Mouse (Mus musculus): ENCODE results near the gene Hnrnpdl. TPM values are rescaled to one million over a fixed set of nuclear protein-coding genes. Genes with fewer than 3 reads are reported as not detected.

The Hnrnpdl gene
- total and polyA plus RNA-seq, 3 experiments: 75.6 to 207 (median 165) TPM

GRCm38 (mm10) chr5:100069526-100069925, 30.1 kb upstream of the Hnrnpdl start:
- no peaks in the 10 kb centered on the region for H3K9me3 ChIP-seq (replicated peaks; ENCODE audit: low read length)
- H3K27ac ChIP-seq (ENCODE audit: insufficient read depth, low read depth): no peak overlapping the region
- dilution Hi-C loops (cut with MboI; ENCODE audit: extremely low pct_ligation_motif_present, extremely low pct_unique_long_range_greater_than_20kb, low sequenced_read_pairs): no loop called here
- no peaks in the 10 kb centered on the region for H3K79me2 ChIP-seq (replicated peaks; ENCODE audit: control insufficient read depth, extremely low read depth, insufficient read depth, poor library complexity, severe bottlenecking)
- no peak overlapping the region for H3K4me3 ChIP-seq (replicated peaks in 1 of 3; ENCODE audit: low read depth in 2 of 3, low read length in 2 of 3, poor library complexity in 1 of 3)
- no peaks in the 10 kb centered on the region for H3K27me3 ChIP-seq (replicated peaks)
- H3K4me1 ChIP-seq (ENCODE audit: control insufficient read depth in 1 of 2, insufficient read depth in 2 of 2): peaks cover 0 to 7% of the 10 kb centered on the region in 2 experiments; a peak in 2 of 4 replicates
- H3K9ac ChIP-seq (ENCODE audit: insufficient read depth, low read depth): no peak overlapping the region
- in situ Hi-C loops (cut with MboI; ENCODE audit: low pct_ligation_motif_present, low pct_unique_long_range_greater_than_20kb, low sequenced_read_pairs): no loop called here
- H3K36me3 ChIP-seq (replicated peaks in 1 of 2; ENCODE audit: control insufficient read depth in 1 of 2, insufficient read depth in 1 of 2, low read length in 1 of 2): peaks cover 30 to 95% of the 10 kb centered on the region in 2 experiments
- TF ChIP-seq RAD21 (IDR thresholded peaks at IDR 0.05; ENCODE audit: low read depth, low read length) (no peak), MAZ (IDR thresholded peaks at IDR 0.05; ENCODE audit: low read depth, low read length) (no peak), UBTF (IDR thresholded peaks at IDR 0.05; ENCODE audit: low read depth, low read length) (no peak), KAT2A (IDR thresholded peaks at IDR 0.05; ENCODE audit: insufficient replicate concordance, low read length) (no peak), GABPA (IDR thresholded peaks at IDR 0.05; ENCODE audit: insufficient replicate concordance, low read depth, low read length) (no peak), RCOR1 (conservative IDR thresholded peaks at IDR 0.05; ENCODE audit: low read depth, low read length) (no peak), E2F4 (IDR thresholded peaks at IDR 0.05; ENCODE audit: insufficient replicate concordance, low read depth, low read length) (no peak), EP300 (IDR thresholded peaks at IDR 0.05; ENCODE audit: low read length) (no peak), ELF1 (IDR thresholded peaks at IDR 0.05; ENCODE audit: low read depth, low read length) (no peak), CHD1 (IDR thresholded peaks at IDR 0.05; ENCODE audit: low read depth, low read length) (no peak), SIN3A (IDR thresholded peaks at IDR 0.05; ENCODE audit: low read length) (no peak)
- no peak for DNase-seq (ENCODE audit: extremely low read depth)
- H3K4me2 ChIP-seq (ENCODE audit: insufficient read depth, low read depth, poor library complexity, severe bottlenecking): no peak overlapping the region

- in situ Hi-C loops (cut with MboI; ENCODE audit: low pct_ligation_motif_present, low pct_unique_long_range_greater_than_20kb, low sequenced_read_pairs): no loop called here
- Histone ChIP-seq H3K4me3 (replicated peaks in 1 of 3; ENCODE audit: low read depth in 2 of 3, low read length in 2 of 3, poor library complexity in 1 of 3) (no peak overlapping the region), H3K9me3 (replicated peaks; ENCODE audit: low read length) (no peaks in the 10 kb centered on the region), H3K79me2 (replicated peaks; ENCODE audit: control insufficient read depth, extremely low read depth, insufficient read depth, poor library complexity, severe bottlenecking) (no peaks in the 10 kb centered on the region), H3K9ac (ENCODE audit: insufficient read depth, low read depth) (no peak overlapping the region), H3K36me3 (replicated peaks in 1 of 2; ENCODE audit: control insufficient read depth in 1 of 2, insufficient read depth in 1 of 2, low read length in 1 of 2) (peaks cover 36 to 93% of the 10 kb centered on the region in 2 experiments), H3K4me1 (ENCODE audit: control insufficient read depth in 1 of 2, insufficient read depth in 2 of 2) (peaks cover 0 to 7% of the 10 kb centered on the region in 2 experiments; a peak in 2 of 4 replicates), H3K4me2 (ENCODE audit: insufficient read depth, low read depth, poor library complexity, severe bottlenecking) (no peak overlapping the region), H3K27ac (ENCODE audit: insufficient read depth, low read depth) (no peak overlapping the region), H3K27me3 (replicated peaks) (no peaks in the 10 kb centered on the region)
- dilution Hi-C loops (cut with MboI; ENCODE audit: extremely low pct_ligation_motif_present, extremely low pct_unique_long_range_greater_than_20kb, low sequenced_read_pairs): no loop called here
- TF ChIP-seq ZC3H11A (IDR thresholded peaks at IDR 0.05; ENCODE audit: low read depth, low read length): no peak
- no peak for TF ChIP-seq TCF12 (IDR thresholded peaks at IDR 0.05; ENCODE audit: low read depth, low read length)
- TF ChIP-seq SMC3 (IDR thresholded peaks at IDR 0.05; ENCODE audit: low read depth, low read length): no peak
- TF ChIP-seq MEF2A (IDR thresholded peaks at IDR 0.05; ENCODE audit: borderline replicate concordance, low read depth, low read length): no peak
- TF ChIP-seq JUN (IDR thresholded peaks at IDR 0.05; ENCODE audit: insufficient read depth, low read depth, low read length): no peak
- no peak for TF ChIP-seq RCOR1 (conservative IDR thresholded peaks at IDR 0.05; ENCODE audit: low read depth, low read length)
- no peak for TF ChIP-seq JUND (conservative IDR thresholded peaks at IDR 0.05; ENCODE audit: low read depth, low read length)
- TF ChIP-seq GABPA (IDR thresholded peaks at IDR 0.05; ENCODE audit: insufficient replicate concordance, low read depth, low read length): no peak
- TF ChIP-seq CHD1 (IDR thresholded peaks at IDR 0.05; ENCODE audit: low read depth, low read length): no peak
- TF ChIP-seq ZKSCAN1 (IDR thresholded peaks at IDR 0.05; ENCODE audit: borderline replicate concordance, low read depth, low read length): no peak
- TF ChIP-seq ELF1 (IDR thresholded peaks at IDR 0.05; ENCODE audit: low read depth, low read length): no peak
- TF ChIP-seq CHD2 (IDR thresholded peaks at IDR 0.05; ENCODE audit: low read length): no peak
- DNase-seq (ENCODE audit: extremely low read depth): no peak
Measured at GRCm38 (mm10) chr5:100067579-100067978, 28.1 kb upstream of the Hnrnpdl start.

Measured in CH12.LX (cell line).